Mouse (Mus musculus) cortical plate, adult 2 months (tissue): Measurements from ENCODE around the gene Kcmf1.

Source experiments
- CTCF ChIP-seq: fragments of 200-500 bp; IDR thresholded peaks from 2 replicates; pipeline ENCODE4 v1.5.1; 2011; ENCODE audit warnings: mild to moderate bottlenecking, control low read depth, low read length; ENCODE audit not compliant: insufficient read depth; ENCODE audit errors: extremely low read depth
- POLR2A ChIP-seq: fragments of 200-500 bp; IDR thresholded peaks from 2 replicates; pipeline ENCODE4 v1.6.1; 2011; ENCODE audit warnings: mild to moderate bottlenecking, low read length, control low read depth; ENCODE audit not compliant: insufficient read depth; ENCODE audit errors: extremely low read depth

GRCm38 (mm10) chr6:72880913-72881618 lies 18.7 kb downstream of the Kcmf1 start:
- TF ChIP-seq POLR2A (no peak), CTCF (no peak)
